Mouse (Mus musculus): ENCODE results near the gene Muc4.

DNA sequence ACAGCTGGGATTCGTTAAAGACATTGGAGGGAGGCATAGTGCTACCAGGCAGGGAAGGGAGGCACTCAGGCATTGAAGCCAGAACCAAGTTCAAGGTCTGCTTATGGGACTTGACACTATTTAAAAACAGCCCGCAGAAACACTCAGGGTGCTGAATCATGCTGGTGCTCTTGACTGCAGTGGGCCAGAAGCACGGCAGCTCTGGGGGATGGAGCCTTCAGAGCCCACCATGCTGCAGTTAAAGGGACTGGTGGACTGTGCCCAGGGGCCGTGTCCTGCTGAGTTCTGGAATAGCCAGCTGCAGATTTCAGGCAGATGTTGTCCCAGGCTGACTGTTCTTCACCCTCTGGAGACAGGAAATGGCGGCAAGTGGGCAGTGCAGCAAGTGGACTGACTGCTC lies 49.7 kb upstream of the Muc4 start:
- no peak for TF ChIP-seq EP300 (IDR thresholded peaks at IDR 0.05; ENCODE audit: low read depth in 1 of 2, low read length in 2 of 2)
- TF ChIP-seq ELF1 (IDR thresholded peaks at IDR 0.05; ENCODE audit: low read depth, low read length) = no peak
- no peak for TF ChIP-seq MAX (IDR thresholded peaks at IDR 0.05; ENCODE audit: low read length)
- TF ChIP-seq NELFE (IDR thresholded peaks at IDR 0.05; ENCODE audit: low read depth, low read length) = no peak
- no peak for TF ChIP-seq POLR2A (IDR thresholded peaks at IDR 0.05; ENCODE audit: control insufficient read depth in 1 of 2, insufficient read depth in 1 of 2, low read depth in 1 of 2, low read length in 2 of 2, poor library complexity in 1 of 2)
- TF ChIP-seq CTCF (IDR thresholded peaks at IDR 0.05 in 2 of 3, conservative IDR thresholded peaks at IDR 0.05 in 1 of 3; ENCODE audit: control insufficient read depth in 1 of 3, insufficient read depth in 1 of 3, low read depth in 2 of 3, low read length in 3 of 3, poor library complexity in 1 of 3, severe bottlenecking in 1 of 3) = no peak
- no peak for TF ChIP-seq GATA1 (IDR thresholded peaks at IDR 0.05; ENCODE audit: low read depth, low read length)
- TF ChIP-seq MXI1 (IDR thresholded peaks at IDR 0.05; ENCODE audit: low read depth, low read length) = no peak

Data from MEL (cell line).